Mouse (Mus musculus) spleen, adult 18-20 months (tissue): ENCODE data around the gene Neu2.
"Not testable (repeated sequence)": the region's sequence is repeated elsewhere in the genome, so short reads cannot be mapped to it uniquely, and the experiment has no call there.

Experiments
- DNase-seq, 2 experiments: peaks; one replicate each; pipeline ENCODE4 v3.0.0; 2022; ENCODE audit warnings: mixed read lengths in 2 of 2

Gene Neu2

GRCm38 (mm10) chr1:87509561-87510165 is at the start of gene Neu2:
Gene Neu2 (plus strand): TSS chr1:87509889.
- no peak for DNase-seq

- no peak for DNase-seq
Measured at GRCm38 (mm10) chr1:87467469-87467868, 42.2 kb upstream of the Neu2 start.

- no peak for DNase-seq
Measured at GRCm38 (mm10) chr1:87468321-87468720, 41.4 kb upstream of the Neu2 start.

GRCm38 (mm10) chr1:87469971-87470370 is 39.7 kb upstream of the Neu2 start, which contains the start of gene Snorc:
Gene Snorc (plus strand): TSS chr1:87470271.
- not testable (repeated sequence) for DNase-seq

GRCm38 (mm10) chr1:87471914-87472313 is 37.8 kb upstream of the Neu2 start:
- DNase-seq: no peak

GRCm38 (mm10) chr1:87472576-87472975 is 37.1 kb upstream of the Neu2 start:
- DNase-seq: no peak

GRCm38 (mm10) chr1:87475076-87475895 is 34.4 kb upstream of the Neu2 start:
- no peak for DNase-seq

- no peak for DNase-seq
Measured at GRCm38 (mm10) chr1:87482546-87482945, 27.1 kb upstream of the Neu2 start.

GRCm38 (mm10) chr1:87486386-87486785 is 23.3 kb upstream of the Neu2 start:
- DNase-seq: no peak

- no peak for DNase-seq
Measured at GRCm38 (mm10) chr1:87492285-87492684, 17.4 kb upstream of the Neu2 start.

- no peak for DNase-seq
Measured at GRCm38 (mm10) chr1:87493542-87493941, 16.1 kb upstream of the Neu2 start.

- no peak for DNase-seq
Measured at GRCm38 (mm10) chr1:87505524-87505923, 4.2 kb upstream of the Neu2 start.

- no peak for DNase-seq
Measured at GRCm38 (mm10) chr1:87507857-87508256, 1.8 kb upstream of the Neu2 start.

- DNase-seq: no peak
Measured at GRCm38 (mm10) chr1:87508591-87509560, 813 bp upstream of the Neu2 start.

- DNase-seq: no peak
Measured at GRCm38 (mm10) chr1:87510166-87510691, 540 bp downstream of the Neu2 start.

GRCm38 (mm10) chr1:87510845-87511244 is 1.2 kb downstream of the Neu2 start:
- no peak for DNase-seq

GRCm38 (mm10) chr1:87520467-87520866 is 10.8 kb downstream of the Neu2 start:
- DNase-seq: no peak

GRCm38 (mm10) chr1:87521523-87521922 is 11.8 kb downstream of the Neu2 start:
- no peak for DNase-seq

- DNase-seq: no peak
Measured at GRCm38 (mm10) chr1:87525041-87525440, 15.4 kb downstream of the Neu2 start.

GRCm38 (mm10) chr1:87527191-87527590 is 17.5 kb downstream of the Neu2 start:
- DNase-seq: no peak

- no peak for DNase-seq
Measured at GRCm38 (mm10) chr1:87532346-87532745, 22.7 kb downstream of the Neu2 start.

GRCm38 (mm10) chr1:87534118-87534517 is 24.4 kb downstream of the Neu2 start:
- DNase-seq: no peak

GRCm38 (mm10) chr1:87537008-87537407 is 27.3 kb downstream of the Neu2 start:
- no peak for DNase-seq
